Comparison of ENCODE assay signal across 22 mouse cellular contexts in genomic region chr3:116491923-116492454, GRCm38 (mm10). TPM values are rescaled to one million over a fixed set of nuclear protein-coding genes. Genes with fewer than 3 reads are reported as not detected.
A peak's percentile ranks its signal among the peaks of the same experiment; 100 is the strongest.
DNase-seq lines count a peak whose midpoint lies in the region; ATAC-seq and TF ChIP-seq lines count a peak whose summit lies in the region.
"Had no signal": no experiment of that assay in that cellular context is flagged by ENCODE, and none has a peak within 500 bp of the region (broad histone marks: within the 10 kb centered on the region; RNA-seq: fewer than 3 reads in every experiment).

No protein-coding gene starts in this region.

- peak; percentile 70 for DNase-seq in large intestine, adult 2 months (ENCODE audit: low read depth, low spot score)
- DNase-seq in layer of hippocampus, adult 9-11 months: no peak
- no peak for DNase-seq in heart, postnatal 10 days
- DNase-seq in B cell, adult 2 months: no peak
- DNase-seq in gastrocnemius, adult 18-20 months (ENCODE audit: low spot score): no peak
- DNase-seq: adrenal gland, adult 2 months; adrenal gland, adult 8-10 months; adrenal gland, postnatal 10 days; adrenal gland, postnatal 14 days; adrenal gland, postnatal 25 days; adrenal gland, postnatal 36 days; cerebellum, adult 11 months; cerebellum, adult 11-12 months; cerebellum, adult 18-20 months had no signal

- ATAC-seq in intestine, embryonic 15.5 days: peak; percentile 79
- ATAC-seq in intestine, embryonic 16.5 days: peak; percentile 87
- ATAC-seq in intestine, postnatal 0 days: peak; percentile 79
- ATAC-seq: activated CD4-positive, CD25-positive, alpha-beta regulatory T cell, adult 4 months; CD4-positive, CD25-positive, alpha-beta regulatory T cell, adult 4 months; Patski had no signal

- H3K9ac ChIP-seq in intestine, embryonic 15.5 days: no peak overlapping the region
- no peak overlapping the region for H3K9ac ChIP-seq in intestine, embryonic 16.5 days (ENCODE audit: low read depth, low read length)
- H3K9ac ChIP-seq in intestine, postnatal 0 days (ENCODE audit: low read depth, low read length): no peak overlapping the region

- H3K27me3 ChIP-seq in intestine, embryonic 15.5 days (replicated peaks): no peaks in the 10 kb centered on the region
- H3K27me3 ChIP-seq in intestine, embryonic 16.5 days (replicated peaks; ENCODE audit: control insufficient read depth, insufficient read depth, low read length): no peaks in the 10 kb centered on the region
- no peaks in the 10 kb centered on the region for H3K27me3 ChIP-seq in intestine, postnatal 0 days (replicated peaks; ENCODE audit: control insufficient read depth, insufficient read depth, low read length)
- H3K27me3 ChIP-seq: CH12.LX, Patski had no signal

- no peaks in the 10 kb centered on the region for H3K4me1 ChIP-seq in intestine, embryonic 15.5 days (replicated peaks)
- no peaks in the 10 kb centered on the region for H3K4me1 ChIP-seq in intestine, embryonic 16.5 days (ENCODE audit: control insufficient read depth, insufficient read depth, low read length)
- H3K4me1 ChIP-seq in intestine, postnatal 0 days (replicated peaks; ENCODE audit: control insufficient read depth, insufficient read depth, low read length): no peaks in the 10 kb centered on the region

- no peak for TF ChIP-seq CTCF in intestine, postnatal 0 days (IDR thresholded peaks at IDR 0.05; ENCODE audit: low read depth)

- intact Hi-C loops in heart, postnatal 10 days (cut with DNase I): loop anchor here (5.0 kb wide), 1 partner anchor 465 kb away; no protein-coding TSS in a partner anchor

- no peaks in the 10 kb centered on the region for H3K9me3 ChIP-seq in intestine, embryonic 15.5 days
- H3K9me3 ChIP-seq in intestine, embryonic 16.5 days (ENCODE audit: control insufficient read depth, low read length): no peaks in the 10 kb centered on the region
- H3K9me3 ChIP-seq in intestine, postnatal 0 days (ENCODE audit: control insufficient read depth): no peaks in the 10 kb centered on the region
- H3K9me3 ChIP-seq: G1E had no signal

- no peak overlapping the region for H3K4me3 ChIP-seq in intestine, embryonic 15.5 days (replicated peaks)
- no peak overlapping the region for H3K4me3 ChIP-seq in intestine, embryonic 16.5 days (ENCODE audit: low read length)
- no peak overlapping the region for H3K4me3 ChIP-seq in intestine, postnatal 0 days (ENCODE audit: low read depth, low read length)

- no peak overlapping the region for H3K27ac ChIP-seq in intestine, embryonic 15.5 days
- no peak overlapping the region for H3K27ac ChIP-seq in intestine, embryonic 16.5 days (ENCODE audit: low read length)
- H3K27ac ChIP-seq in intestine, postnatal 0 days (ENCODE audit: low read depth, low read length): peak overlapping the region; percentile 30; the same call in 1 of the 2 replicates

- peaks cover 27% of the 10 kb centered on the region for H3K36me3 ChIP-seq in intestine, embryonic 15.5 days
- peaks cover 13% of the 10 kb centered on the region for H3K36me3 ChIP-seq in intestine, embryonic 16.5 days (ENCODE audit: control insufficient read depth, insufficient read depth, low read length)
- H3K36me3 ChIP-seq in intestine, postnatal 0 days (ENCODE audit: control insufficient read depth, insufficient read depth): peaks cover 66% of the 10 kb centered on the region

- H3K4me2 ChIP-seq in intestine, embryonic 15.5 days (replicated peaks): no peak overlapping the region
- H3K4me2 ChIP-seq in intestine, embryonic 16.5 days (ENCODE audit: low read depth, low read length): no peak overlapping the region
- no peak overlapping the region for H3K4me2 ChIP-seq in intestine, postnatal 0 days (replicated peaks; ENCODE audit: low read depth)

- 69% methylated on average over 1 of the region's 1 CpGs for WGBS in intestine, embryonic 15.5 days
- 58% methylated on average over 1 of the region's 1 CpGs for WGBS in intestine, embryonic 16.5 days
- 42% methylated on average over 1 of the region's 1 CpGs for WGBS in intestine, postnatal 0 days
- WGBS in large intestine, adult 2 months: 35% methylated on average over 1 of the region's 1 CpGs

RNA-seq across cellular contexts. Expression of gene Rtca, which starts 16.0 kb away (rescaled TPM):
- polyA plus RNA-seq in intestine, embryonic 15.5 days (2015; fragmentation: Nextera tagmentation; extraction: Ambion mirVana): 64.2 and 68.9 TPM in 2 replicates
- polyA plus RNA-seq in intestine, embryonic 16.5 days (2015; fragmentation: Nextera tagmentation; extraction: Ambion mirVana): 56.9 and 62.2 TPM in 2 replicates
- 54.4 and 61.5 TPM in 2 replicates for polyA plus RNA-seq in intestine, postnatal 0 days (2015; fragmentation: Nextera tagmentation; extraction: Ambion mirVana)
- 23.9 and 27.5 TPM in 2 replicates for polyA plus RNA-seq in large intestine, adult 2 months (2012; rRNA removed)
- 10 to 100 TPM; 24.3 to 25.7 TPM for total RNA-seq in heart, postnatal 10 days (2021)
- total RNA-seq in gastrocnemius, adult 18-20 months (2021): 10 to 100 TPM; 21.7 to 25.8 TPM

RNA-seq across cellular contexts. Expression of gene Dbt, which starts 20.9 kb away (rescaled TPM):
- polyA plus RNA-seq in intestine, embryonic 15.5 days (2015; fragmentation: Nextera tagmentation; extraction: Ambion mirVana): 18.1 and 20.8 TPM in 2 replicates
- 20.9 and 21.7 TPM in 2 replicates for polyA plus RNA-seq in intestine, embryonic 16.5 days (2015; fragmentation: Nextera tagmentation; extraction: Ambion mirVana)
- polyA plus RNA-seq in intestine, postnatal 0 days (2015; fragmentation: Nextera tagmentation; extraction: Ambion mirVana): 4.4 and 5.2 TPM in 2 replicates
- polyA plus RNA-seq in large intestine, adult 2 months (2012; rRNA removed): 5.0 and 7.6 TPM in 2 replicates
- total RNA-seq in heart, postnatal 10 days (2021): 10 to 100 TPM; 23.4 to 31.7 TPM
- 10 to 100 TPM; 26.3 to 30.3 TPM for total RNA-seq in gastrocnemius, adult 18-20 months (2021)
